Mouse (Mus musculus) hematopoietic stem cell, adult 5-6 weeks (primary cell): ENCODE measurements at regions not wholly inside any gene's neighbourhood (a gene's known extent, or its start where the extent isn't known, plus 50 kb on each side); places are given as distances from the start of the nearest gene placed in this dataset.

Experiments
- ATAC-seq, 2 experiments: fragments of 125-278 bp in 1 of 2; replicated peaks in 1 of 2; 2 replicates each; pipeline ENCODE4 v1.8.0; 2016 to 2017; ENCODE audit warnings: inconsistent platforms in 2 of 2, mild to moderate bottlenecking in 2 of 2, moderate number of reproducible peaks in 2 of 2, low read depth in 1 of 2, moderate TSS enrichment in 1 of 2; ENCODE audit not compliant: low FRiP score in 2 of 2, poor library complexity in 2 of 2, severe bottlenecking in 2 of 2, insufficient read depth in 1 of 2, low TSS enrichment in 1 of 2

DNA sequence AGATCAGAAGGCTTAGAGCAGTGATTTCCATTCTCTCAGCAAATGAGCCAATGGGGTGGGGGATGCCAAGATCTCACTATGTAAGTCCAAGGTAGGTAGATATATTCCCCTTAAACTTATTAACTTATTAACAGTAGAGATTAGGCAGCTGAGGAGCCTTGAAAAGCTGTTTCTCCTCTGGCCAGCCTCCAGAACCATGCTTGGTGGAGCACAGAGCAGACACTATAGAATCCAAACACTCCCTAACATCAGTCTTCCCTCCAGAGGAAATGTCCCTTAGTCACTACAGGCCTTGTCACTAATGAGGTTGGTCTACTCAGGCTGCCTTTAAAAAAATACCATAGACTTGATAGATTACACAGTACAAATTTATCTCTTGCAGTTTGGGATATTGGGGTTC lies 152.8 kb upstream of the Usp24 start:
- no peak for ATAC-seq

DNA sequence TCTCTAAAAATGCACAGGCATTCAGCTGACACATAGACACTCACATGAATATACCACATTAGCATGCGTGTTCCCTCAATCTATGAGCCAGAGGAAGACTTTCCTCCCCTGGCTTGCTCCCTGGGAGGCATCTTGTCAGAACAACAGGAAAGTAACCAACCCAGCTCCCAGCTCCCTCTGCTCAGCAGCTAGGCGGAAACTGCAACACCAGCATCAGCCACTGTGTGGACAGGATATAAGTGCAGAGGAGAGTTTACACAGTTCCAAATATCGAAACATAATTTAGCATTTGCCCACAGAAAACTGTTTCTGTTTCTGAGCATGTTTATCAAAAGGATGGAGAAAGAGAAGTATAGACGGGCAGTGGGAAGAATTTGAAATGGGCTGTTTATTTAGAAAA lies 148.3 kb upstream of the Usp24 start:
- ATAC-seq = no peak

DNA sequence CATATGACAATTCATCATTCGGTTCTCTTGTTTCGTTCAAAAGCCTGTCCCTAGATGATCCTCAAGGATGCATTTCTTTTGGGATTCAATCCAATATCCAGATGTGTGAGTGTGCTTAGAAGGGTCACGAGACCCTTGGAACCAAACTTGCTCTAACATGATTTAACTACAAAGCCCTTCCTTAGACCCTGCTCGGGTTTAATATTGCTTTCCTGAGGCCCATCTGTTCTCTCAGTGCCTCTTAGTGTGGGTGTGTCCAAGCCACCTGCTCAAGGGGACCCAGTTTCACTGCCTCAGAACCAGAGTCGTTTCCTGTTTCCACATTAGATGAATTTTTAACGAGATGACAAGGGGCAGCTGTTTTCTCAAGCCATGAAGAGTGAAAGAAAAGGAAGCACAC lies 147.3 kb upstream of the Usp24 start:
- ATAC-seq = no peak

DNA sequence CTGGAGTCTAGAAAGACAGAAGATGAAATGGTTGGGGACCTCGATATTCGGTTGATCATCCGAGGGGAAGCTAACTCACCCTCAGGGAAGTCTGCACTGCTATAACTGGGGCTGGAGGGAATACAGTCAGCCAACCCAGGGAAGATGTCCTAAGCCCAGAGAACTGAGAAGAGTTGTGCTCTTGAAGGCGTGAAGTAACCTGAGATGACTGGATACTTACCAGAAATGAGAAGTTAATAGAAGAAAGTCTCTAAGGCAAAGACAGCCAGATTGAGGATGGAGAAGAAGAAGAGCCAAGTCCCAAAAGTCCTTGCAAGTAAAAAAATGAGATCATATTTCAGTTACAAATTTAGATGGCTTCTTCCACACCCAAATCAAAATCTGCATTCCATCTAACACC lies 146.5 kb upstream of the Usp24 start:
- no peak for ATAC-seq

DNA sequence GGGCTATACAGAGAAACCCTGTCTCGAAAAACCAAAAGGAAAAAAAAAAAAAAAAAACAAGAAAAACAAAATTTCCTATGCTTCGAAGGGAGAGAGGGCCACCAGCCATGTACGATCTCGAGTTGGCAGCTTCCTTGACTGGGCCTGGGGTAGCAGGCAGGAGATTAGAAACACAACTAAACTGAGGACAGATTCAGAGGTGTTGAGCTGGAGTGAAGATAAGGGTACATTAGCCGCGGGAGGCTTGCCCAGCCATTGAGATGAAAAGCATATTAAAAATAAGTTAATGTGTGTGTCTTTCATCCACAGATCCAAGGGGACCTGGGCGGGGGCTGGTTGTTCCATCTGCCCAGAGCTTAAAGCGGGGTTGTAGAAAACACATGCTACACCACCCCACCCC lies 145.3 kb upstream of the Usp24 start:
- no peak for ATAC-seq

DNA sequence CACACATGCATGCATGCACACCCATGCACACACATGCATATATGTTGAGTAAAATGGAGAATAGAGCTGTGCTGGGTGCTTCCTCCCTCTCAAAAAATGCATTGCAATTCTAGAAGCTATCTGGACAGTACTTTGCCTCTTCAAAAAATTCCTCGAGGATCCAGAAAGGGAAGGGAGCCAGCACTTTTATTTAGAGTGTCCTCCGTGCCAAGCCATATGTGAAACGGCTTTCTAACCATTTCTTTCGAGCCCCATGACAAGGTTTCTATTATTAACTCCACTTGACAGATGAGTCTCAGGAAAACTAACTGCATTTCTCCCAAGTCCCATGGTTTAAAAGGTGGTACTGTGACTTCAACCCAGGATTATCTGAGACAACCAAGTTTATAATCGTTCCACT lies 140.7 kb upstream of the Usp24 start:
- no peak for ATAC-seq

DNA sequence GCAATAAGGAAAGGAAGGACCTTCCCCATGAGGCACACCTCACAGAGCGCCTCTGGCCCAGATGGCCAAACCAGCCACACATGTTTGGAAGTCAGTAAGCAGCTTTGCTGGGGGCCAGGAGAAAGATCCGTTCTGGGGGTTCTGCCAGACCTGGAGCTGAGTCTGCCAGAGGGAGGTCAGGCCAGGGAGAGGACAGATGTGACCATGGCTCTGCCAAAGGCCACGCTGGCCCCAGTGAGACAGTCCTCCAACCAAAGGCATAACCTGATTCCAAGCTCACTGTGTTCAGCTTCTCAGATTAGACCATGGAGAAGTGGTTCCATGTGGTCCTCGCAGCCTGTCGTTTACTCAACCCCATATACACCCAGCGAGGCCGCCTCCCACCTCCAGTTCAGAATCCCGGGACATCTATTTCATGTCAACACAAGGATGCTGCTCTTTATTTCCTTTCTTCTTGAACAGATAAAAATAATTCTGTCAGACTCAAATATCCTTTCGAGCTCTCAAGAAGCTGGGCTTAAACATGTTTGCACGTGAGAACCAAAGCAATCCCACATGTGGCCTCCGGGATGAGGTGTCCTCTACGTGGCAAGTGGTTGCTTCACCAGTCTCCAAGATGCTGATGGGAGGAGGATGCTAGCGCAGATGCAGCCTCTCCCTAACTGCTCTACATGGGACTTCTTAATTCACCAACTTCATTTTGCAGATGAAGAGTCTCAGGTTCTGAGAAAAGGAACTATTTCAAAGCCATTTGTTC lies 130.1 kb upstream of the Usp24 start:
- no peak for ATAC-seq

DNA sequence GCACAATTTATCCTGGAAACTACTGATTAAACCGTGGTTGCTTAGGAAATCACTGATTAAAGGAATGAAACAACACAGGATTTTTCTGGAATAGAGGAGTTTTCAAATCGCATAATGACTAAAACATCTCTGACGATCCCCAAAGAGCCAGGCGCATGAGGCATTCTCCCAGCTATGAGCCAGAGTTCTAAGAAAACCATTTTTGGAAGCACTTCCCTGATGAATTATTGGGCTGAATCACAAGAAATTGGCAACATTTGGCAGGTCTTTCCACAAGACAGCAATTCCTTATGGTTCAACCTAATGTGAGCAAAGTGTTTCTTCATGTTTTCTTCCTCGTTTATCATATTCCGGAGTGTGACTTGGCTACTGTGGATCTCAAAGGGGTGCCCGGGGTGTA lies 129.3 kb upstream of the Usp24 start:
- no peak for ATAC-seq

DNA sequence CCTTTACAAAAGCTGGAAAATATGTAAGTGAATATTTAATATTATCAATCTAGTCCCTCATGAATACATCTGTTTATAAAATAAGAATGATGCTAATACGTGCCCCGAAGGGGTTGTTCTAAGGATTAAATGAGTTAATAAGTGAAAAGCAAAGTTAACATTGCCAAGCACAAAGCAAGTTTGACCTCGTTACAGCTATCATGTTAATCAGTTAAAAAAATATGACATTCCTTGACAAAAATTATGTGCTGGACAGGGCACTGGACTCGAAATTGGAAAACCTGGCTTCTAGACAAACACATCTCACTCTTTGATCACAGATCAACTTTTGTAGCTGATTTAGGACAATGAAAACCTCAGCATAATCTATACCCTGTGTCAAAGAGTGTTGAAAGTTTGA lies 125.8 kb upstream of the Usp24 start:
- no peak for ATAC-seq

DNA sequence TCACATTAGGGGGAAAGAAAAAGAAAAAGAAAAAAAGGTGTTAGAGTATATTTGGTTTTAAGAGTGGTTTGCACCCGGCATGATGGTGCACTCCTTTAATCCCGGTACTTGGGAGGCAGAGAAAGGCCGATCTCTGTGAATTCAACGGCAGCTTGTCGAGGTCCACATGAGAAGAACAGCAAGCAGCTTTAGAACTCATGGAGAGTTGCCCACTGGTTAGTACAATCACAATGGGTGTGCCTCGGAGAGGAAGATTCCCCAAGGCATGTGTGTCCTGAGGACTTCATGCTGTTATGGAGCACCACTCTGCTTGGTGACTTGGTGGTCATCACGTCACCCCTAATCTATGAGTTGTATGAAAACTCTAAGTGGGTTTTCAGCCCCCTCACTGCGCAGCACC lies 124.7 kb upstream of the Usp24 start:
- no peak for ATAC-seq

DNA sequence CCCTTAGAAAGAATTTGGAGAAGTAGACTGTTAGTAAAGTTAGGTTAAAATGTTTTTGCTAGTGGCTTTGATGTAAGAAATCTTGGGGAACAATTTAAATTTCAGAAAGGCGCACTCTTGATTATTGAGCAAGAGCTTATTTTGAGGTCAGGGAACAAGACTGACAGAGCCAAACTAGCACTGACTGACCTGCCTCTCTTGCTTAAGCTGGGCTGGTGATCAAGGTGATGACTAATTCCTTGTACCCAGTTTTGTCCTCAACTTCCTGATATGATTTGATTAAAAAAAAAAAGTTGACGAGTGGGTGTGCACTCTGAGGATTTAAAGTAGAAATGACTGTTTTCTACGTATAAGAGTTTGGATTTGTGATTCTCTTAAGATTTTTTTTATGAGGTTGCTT lies 124.2 kb upstream of the Usp24 start:
- ATAC-seq = no peak

DNA sequence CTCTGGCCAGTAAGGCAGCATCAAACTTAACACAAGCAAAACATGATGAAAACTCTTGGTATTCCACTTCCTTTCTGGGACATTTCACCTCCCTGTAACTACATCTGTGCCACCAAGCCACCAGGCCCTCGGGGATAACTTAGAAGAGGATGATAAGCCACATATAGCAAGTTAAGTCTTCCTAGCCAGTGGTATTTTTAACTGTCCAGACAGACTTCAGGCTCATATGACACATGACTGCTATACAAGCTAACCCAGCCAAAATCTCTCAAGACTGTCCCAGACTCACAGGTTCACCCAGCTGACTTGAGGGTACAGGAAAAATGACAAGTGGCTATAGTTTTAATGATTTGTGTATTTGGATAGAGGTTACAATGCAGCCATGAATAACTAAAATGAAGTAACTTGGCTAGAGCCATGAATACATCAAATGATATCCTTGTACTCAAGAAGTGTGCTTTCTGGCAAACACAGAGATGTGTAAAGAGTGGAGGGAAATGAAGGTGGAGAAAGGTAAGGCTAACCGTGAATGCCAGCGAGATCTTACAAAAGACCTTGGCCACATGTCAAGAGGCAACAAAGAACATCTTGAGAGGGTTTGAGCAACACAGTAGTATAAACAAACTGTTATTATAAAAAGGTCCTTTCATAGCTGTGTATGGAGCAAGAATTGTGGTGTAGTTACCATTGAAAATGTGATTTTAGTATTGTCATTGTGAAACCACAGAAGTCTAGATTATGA lies 122.6 kb upstream of the Usp24 start:
- ATAC-seq = no peak

DNA sequence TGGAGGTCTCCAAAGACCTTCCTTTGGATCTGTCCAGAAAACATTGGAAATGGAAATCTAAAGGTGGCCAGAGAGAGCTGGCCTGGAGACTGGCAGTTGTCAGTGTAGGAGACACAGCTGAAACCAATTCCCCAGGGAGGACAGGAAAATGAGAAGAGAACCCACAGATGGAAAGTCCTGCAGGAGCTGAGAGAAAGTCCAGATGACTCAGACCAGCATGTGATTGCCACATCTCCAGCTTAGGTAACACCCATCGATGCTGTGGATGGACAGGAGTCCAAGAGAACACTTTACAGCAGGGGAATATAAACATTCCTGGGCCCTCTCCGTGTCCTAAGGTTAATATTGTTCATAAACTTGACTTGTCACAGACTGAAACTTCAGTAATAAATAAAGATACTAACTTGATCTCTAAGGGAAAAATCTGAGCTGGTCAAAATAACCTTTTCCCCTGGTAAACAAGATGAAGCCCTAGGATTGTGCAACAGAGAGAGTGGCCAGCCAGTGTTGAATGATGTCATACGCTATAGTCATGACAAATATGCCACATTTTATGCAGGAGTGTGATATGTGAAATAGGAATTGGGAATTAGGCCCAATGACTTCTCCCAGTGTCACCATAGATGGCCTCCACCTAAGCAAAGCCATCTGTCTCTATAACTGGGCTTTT lies 120.4 kb upstream of the Usp24 start:
- ATAC-seq = no peak

DNA sequence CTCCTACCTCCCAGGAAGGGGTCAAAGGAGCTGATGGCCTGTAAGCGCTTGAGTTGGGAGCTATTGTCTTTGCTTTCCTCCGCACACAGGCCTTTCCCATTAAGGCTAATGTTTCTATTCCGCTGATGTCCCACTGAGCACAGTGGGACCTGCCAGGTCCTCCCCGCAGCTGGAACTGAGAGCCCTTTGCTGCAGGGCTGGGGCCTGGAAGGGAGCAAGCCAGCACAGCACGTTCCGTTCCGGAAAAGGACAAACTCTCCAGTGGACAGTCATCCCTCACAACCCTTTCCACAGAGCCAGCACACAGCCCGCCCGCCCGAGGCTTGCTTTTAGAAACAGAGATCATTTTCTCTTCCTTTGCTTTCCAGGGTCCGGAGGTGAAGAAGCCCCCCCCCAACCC lies 116.2 kb upstream of the Usp24 start:
- no peak for ATAC-seq

DNA sequence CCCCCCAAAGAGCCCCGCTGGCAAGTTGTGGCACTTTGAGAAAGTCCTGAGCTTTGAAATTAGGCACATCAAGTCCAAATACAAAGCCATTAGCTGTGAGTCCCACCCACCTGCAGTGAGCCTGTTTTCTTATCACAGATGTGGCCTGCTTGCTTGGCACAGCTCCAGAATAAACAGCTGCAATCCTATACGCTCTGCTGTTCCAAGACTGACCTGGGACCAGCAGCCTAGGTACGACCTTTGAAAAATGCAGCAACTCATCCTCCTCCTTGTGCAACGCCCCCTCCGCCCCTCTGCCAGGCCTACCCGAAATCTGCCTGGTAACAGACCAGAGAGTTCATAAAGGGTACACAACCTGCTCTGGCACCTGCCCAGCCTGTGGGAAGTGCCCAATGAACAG lies 115.8 kb upstream of the Usp24 start:
- ATAC-seq = no peak

DNA sequence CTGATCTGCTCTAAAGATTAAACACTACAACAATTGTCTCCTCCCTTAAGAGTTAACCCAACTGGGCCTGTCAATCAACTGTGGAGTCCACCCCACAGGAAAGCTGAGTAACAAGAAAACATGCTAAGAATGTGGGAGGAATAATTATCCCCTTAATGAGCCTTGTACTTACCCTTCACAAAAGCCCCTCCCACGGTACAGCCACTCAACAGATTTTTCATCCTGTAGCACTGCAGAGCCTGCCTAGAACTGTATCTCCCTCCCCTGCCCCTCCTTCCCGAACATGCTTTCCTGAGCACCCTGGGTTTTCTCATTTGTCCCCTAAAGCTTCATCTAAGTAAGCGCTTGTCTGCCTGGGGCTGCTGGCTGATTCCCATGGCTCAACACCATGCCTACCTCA lies 113.5 kb upstream of the Usp24 start:
- no peak for ATAC-seq

DNA sequence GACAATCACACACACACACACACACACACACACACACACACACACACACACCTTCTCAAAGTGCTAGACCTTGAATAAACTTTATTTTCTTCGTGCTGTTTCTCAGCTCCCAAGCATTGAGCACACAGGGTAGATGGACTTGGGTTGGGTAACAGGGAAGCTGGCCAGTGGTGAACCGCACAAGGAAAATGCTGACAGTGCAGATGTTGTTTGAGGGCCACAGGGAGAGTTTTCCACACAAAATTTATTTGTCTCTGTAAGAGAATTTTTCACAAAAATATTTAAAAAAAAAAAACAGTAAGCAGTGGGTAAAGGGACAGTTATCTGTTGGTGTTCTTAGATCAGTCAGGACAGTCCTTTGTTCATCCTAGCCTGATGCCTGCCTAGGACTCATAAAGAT lies 110.8 kb upstream of the Usp24 start:
- ATAC-seq = no peak

DNA sequence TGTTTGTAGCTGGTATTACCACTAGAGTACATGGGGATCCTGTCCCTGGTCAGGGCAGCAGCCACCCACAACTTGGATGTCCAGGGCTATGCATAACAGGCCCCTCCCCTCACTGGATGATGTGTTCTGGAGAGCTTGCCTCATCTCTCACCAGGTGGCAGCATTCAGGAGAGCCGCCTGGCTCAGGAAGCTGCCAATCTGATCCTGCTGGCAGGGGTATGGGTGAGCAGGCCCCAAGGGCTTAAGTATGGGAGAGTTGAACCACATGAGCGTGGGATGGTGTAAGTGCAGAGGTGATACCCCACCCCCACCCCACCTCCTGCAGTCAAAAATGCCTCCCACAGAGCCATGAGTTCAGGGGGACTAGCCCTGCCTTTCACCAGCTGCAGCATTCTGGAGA lies 110.0 kb upstream of the Usp24 start:
- ATAC-seq = no peak

DNA sequence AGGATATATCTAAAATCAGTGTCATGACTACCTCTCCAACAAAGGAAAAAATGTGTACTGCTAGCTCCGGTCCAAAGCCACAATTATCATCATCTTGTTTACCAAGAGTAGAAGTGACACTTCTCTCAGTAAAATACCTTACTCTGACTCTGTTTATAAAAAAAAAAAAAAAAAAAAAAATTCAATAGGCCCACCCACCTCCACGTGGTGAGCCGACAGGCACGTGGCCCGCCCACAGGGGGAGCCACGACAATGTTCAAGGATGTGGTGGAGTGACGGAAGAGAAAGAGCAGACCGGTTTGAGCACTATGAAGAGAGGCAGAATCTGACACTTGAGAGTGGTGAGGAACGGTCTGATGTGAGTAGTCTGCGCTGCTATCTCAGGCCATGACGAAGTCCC lies 106.5 kb upstream of the Usp24 start:
- no peak for ATAC-seq
